Mouse (Mus musculus) small intestine, adult 2 months (tissue): ENCODE measurements at regions not wholly inside any gene's neighbourhood (a gene's known extent, or its start where the extent isn't known, plus 50 kb on each side); places are given as distances from the start of the nearest gene placed in this dataset.

Experiments
- CTCF ChIP-seq: fragments of 200-500 bp; IDR thresholded peaks from 2 replicates; pipeline ENCODE4 v1.5.1; 2012; ENCODE audit warnings: low read depth, mild to moderate bottlenecking, control low read depth, inconsistent platforms, low read length, moderate library complexity, mixed read lengths; ENCODE audit not compliant: insufficient replicate concordance, insufficient read length; ENCODE audit errors: extremely low read depth
- POLR2A ChIP-seq: fragments of 200-500 bp; IDR thresholded peaks from 2 replicates; pipeline ENCODE4 v1.6.1; 2012; ENCODE audit warnings: low read depth, mild to moderate bottlenecking, control low read depth, inconsistent platforms, low read length, moderate library complexity

- TF ChIP-seq CTCF (no peak), POLR2A (no peak)
Measured at GRCm38 (mm10) chr11:19838932-19839331, 85.2 kb upstream of the Spred2 start.
